Mouse (Mus musculus): ENCODE results near the gene Irf6. TPM values are rescaled to one million over a fixed set of nuclear protein-coding genes. Genes with fewer than 3 reads are reported as not detected.

Gene Irf6
- polyA plus RNA-seq, 1 experiment from 2014 or later, result 2.6 TPM

DNA sequence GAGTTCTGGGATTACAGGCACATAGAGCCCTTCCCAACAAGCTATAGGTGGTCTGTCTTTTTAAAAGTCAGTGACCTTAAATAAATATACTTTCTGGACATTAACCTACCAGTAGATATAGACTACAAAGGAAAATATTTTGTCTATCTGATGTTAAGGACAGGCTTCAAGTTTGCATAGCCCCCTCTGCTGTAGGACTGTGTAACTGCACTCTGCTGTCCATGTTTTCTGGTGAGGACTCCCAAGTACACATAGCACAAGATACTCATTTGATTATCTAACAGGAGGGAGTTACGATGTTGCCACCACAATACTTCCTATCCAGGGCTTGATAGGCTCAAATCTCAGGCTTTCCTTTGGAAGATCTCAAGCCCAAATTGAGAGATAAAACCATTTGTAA is 19.2 kb upstream of the Irf6 start:
- H3K4me2 ChIP-seq, result no peak overlapping the region
- WGBS (ENCODE audit: insufficient replicate concordance), result 55% methylated on average over 1 of the region's 1 CpGs
- H3K9me3 ChIP-seq (replicated peaks), result no peaks in the 10 kb centered on the region
- peaks cover 12% of the 10 kb centered on the region for H3K4me1 ChIP-seq
- no peak for ATAC-seq
- H3K9ac ChIP-seq, result no peak overlapping the region
- no peak overlapping the region for H3K4me3 ChIP-seq
- peaks cover 10% of the 10 kb centered on the region; the same call in 1 of the 2 replicates for H3K27me3 ChIP-seq (replicated peaks)
- no peaks in the 10 kb centered on the region for H3K36me3 ChIP-seq
- H3K27ac ChIP-seq, result no peak overlapping the region

DNA sequence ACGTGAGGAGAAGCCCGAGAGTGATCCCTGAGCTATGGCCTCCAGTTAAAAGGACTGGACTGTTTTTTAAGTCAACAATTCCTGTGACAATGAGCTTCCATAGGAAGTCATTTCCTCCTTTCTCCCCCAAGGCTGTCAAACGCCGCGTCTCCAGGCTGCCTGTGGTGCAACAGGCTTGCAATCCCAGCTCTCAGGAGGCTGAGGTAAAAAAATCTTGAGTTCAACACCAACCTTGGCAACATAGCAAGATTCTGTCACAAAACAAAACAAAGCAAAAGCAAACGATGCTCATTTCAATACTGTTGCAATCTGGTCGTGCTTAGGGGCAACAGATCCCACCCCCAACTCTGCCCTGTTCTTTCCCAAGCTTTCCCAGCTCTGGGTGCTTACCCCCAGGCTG is 14.8 kb upstream of the Irf6 start:
- Histone ChIP-seq H3K4me3 (no peak overlapping the region), H3K9ac (no peak overlapping the region), H3K9me3 (replicated peaks) (no peaks in the 10 kb centered on the region), H3K27me3 (replicated peaks) (peaks cover 17% of the 10 kb centered on the region; the same call in 1 of the 2 replicates), H3K4me1 (no peaks in the 10 kb centered on the region), H3K4me2 (no peak overlapping the region), H3K36me3 (no peaks in the 10 kb centered on the region), H3K27ac (no peak overlapping the region)
- no peak for ATAC-seq
- 39% methylated on average over 7 of the region's 7 CpGs for WGBS (ENCODE audit: insufficient replicate concordance)

DNA sequence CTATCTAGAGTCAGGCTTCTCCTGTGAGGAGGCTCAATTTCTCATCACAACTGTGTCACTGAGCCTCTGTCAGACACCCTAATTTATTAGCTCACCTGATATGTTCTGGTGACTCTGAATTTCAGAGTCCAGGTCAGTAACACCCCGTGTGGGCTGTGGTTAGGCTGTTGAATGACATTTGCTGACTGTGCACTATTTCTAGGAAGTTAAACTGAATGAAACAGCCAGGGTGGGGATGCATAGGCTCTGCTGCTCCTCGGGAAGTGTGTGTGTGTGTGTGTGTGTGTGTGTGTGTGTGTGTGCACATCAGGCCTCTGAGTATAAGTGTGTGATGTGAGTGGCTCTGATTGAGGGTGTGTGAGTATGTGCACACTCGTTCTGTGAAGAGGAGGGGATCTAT is 14.2 kb upstream of the Irf6 start:
- ATAC-seq, result no peak
- no peak overlapping the region for H3K4me3 ChIP-seq
- no peak overlapping the region for H3K9ac ChIP-seq
- no peak overlapping the region for H3K4me2 ChIP-seq
- H3K27me3 ChIP-seq (replicated peaks), result peaks cover 17% of the 10 kb centered on the region; the same call in 1 of the 2 replicates
- H3K4me1 ChIP-seq, result no peaks in the 10 kb centered on the region
- H3K36me3 ChIP-seq, result no peaks in the 10 kb centered on the region
- no peak overlapping the region for H3K27ac ChIP-seq
- 9% methylated on average over 3 of the region's 3 CpGs for WGBS (ENCODE audit: insufficient replicate concordance)
- H3K9me3 ChIP-seq (replicated peaks), result no peaks in the 10 kb centered on the region

DNA sequence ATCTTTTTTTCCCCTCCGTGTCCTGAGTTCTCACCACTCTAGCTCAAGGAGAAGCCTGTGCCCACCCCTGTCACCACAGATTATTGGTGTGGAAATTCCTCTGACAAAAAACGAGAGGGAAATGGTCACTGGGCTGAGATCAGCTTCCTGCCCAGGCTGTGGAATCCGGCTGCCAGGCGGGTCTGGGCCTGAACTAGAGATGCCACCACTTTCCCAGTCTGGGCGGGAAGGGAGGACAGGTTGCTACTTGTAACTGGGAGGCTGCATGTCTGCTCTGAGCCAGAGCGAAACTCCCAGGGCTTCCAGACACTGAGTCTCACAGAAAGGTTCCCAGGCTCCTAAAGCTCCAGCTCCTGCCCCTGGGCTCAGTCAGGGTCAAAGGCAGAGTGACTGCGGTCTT is 11.8 kb upstream of the Irf6 start:
- Histone ChIP-seq H3K9me3 (replicated peaks) (no peaks in the 10 kb centered on the region), H3K4me1 (no peaks in the 10 kb centered on the region), H3K9ac (no peak overlapping the region), H3K36me3 (no peaks in the 10 kb centered on the region), H3K4me2 (no peak overlapping the region), H3K4me3 (no peak overlapping the region), H3K27me3 (replicated peaks) (peaks cover 10% of the 10 kb centered on the region; the same call in 1 of the 2 replicates), H3K27ac (no peak overlapping the region)
- ATAC-seq, result no peak
- WGBS (ENCODE audit: insufficient replicate concordance), result 59% methylated on average over 7 of the region's 7 CpGs

DNA sequence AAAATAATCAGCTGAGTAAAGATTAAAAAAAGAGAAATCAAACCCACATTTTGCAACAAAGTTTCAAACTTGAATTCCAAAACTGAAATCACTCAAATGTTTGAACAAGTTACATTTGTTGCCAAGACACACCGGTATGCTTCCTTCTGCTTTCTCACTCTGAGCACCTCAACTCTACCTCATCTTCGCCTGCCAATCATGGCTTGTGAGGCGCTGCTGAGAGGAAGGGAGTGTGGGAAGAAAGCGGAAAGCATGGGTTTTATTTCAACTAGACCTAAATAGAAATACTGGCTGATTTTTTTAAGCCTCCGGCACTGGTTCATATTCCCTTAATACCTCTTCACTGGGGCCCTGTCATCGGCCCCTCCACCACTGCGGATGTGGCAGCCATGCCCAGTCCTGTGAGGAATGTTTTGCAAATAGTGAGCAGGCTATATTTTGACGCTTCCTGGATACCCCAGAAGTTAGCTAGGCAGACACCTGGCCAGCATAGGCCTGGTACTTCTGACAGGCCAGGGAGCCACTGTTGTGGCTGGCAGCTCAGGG is 10.3 kb upstream of the Irf6 start:
- Histone ChIP-seq H3K4me1 (no peaks in the 10 kb centered on the region), H3K9ac (no peak overlapping the region), H3K36me3 (no peaks in the 10 kb centered on the region), H3K9me3 (replicated peaks) (no peaks in the 10 kb centered on the region), H3K4me3 (no peak overlapping the region), H3K27me3 (replicated peaks) (peaks cover 7% of the 10 kb centered on the region; the same call in 1 of the 2 replicates), H3K27ac (no peak overlapping the region), H3K4me2 (no peak overlapping the region)
- WGBS (ENCODE audit: insufficient replicate concordance), result 60% methylated on average over 8 of the region's 8 CpGs
- ATAC-seq, result no peak

DNA sequence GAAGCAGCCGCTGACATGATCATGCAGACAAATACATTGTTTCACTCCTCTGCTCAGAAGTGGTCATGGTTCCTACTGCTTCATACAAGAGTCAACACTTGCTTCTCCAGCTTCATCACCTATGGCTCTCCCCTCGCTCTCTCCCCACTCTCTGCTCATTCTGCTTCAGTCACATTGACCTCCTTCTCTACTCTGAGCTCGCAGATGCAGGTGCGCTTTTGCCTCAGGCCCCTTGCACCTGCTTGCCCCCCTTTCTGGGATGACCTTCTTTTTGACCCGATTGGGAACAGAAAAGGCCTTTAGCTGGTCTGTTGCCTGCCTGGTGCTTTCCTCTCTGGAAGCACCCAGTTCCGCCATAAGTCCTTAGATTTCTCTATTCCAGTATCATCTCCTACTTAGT is 8.4 kb upstream of the Irf6 start:
- Histone ChIP-seq H3K4me3 (no peak overlapping the region), H3K9ac (no peak overlapping the region), H3K27ac (no peak overlapping the region), H3K4me1 (no peaks in the 10 kb centered on the region), H3K36me3 (no peaks in the 10 kb centered on the region), H3K27me3 (replicated peaks) (peaks cover 13% of the 10 kb centered on the region), H3K9me3 (replicated peaks) (no peaks in the 10 kb centered on the region), H3K4me2 (no peak overlapping the region)
- whole genome bisulfite sequencing (ENCODE audit: insufficient replicate concordance), result 67% methylated on average over 6 of the region's 6 CpGs
- no peak for ATAC-seq

DNA sequence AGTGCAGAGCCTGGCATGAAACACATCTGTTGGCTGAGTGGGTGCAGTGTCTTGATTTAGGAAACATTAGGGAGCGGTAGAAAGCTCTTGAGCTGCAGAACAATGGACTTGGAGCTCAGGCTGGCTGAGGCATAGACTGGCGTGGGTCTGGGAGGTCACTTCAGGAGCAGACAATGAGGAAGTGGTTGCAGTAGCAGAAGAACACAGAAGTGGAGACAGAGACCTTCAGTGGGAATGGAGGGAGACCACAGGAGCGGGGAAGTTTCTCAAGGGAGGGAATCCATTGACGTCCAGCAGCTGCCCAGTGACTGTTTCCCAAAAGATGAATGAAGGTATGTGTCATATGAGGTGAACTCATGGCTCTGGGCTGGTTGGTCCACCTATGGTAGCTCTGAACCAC is 7.8 kb upstream of the Irf6 start:
- no peak for ATAC-seq
- no peak overlapping the region for H3K9ac ChIP-seq
- no peak overlapping the region for H3K4me2 ChIP-seq
- H3K27me3 ChIP-seq (replicated peaks), result peaks cover 10% of the 10 kb centered on the region
- no peaks in the 10 kb centered on the region for H3K36me3 ChIP-seq
- H3K4me3 ChIP-seq, result no peak overlapping the region
- H3K27ac ChIP-seq, result no peak overlapping the region
- H3K4me1 ChIP-seq, result no peaks in the 10 kb centered on the region
- no peaks in the 10 kb centered on the region for H3K9me3 ChIP-seq (replicated peaks)
- WGBS (ENCODE audit: insufficient replicate concordance), result 34% methylated on average over 4 of the region's 4 CpGs

DNA sequence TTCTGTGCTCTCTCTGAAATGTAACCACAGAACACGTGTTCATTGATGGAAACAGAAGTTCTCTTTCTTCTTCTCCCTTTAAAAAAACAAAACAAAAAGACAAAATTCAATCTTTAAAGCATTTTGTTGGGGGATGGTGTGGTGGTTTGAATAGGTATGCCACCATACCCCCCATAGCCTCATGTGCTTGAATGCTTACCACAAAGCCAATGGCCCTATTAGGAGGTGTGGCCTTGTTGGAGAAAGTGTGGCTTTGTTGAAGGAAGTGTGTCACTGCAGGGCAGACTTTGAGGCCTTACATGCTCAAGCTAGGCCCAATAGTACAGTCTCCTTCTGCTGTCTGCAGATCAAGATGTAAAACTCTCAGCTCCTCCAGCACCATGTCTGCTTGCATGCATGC is 6.5 kb upstream of the Irf6 start:
- WGBS (ENCODE audit: insufficient replicate concordance), result 45% methylated on average over 1 of the region's 1 CpGs
- no peak overlapping the region for H3K4me2 ChIP-seq
- peaks cover 22% of the 10 kb centered on the region for H3K27me3 ChIP-seq (replicated peaks)
- ATAC-seq, result no peak
- no peak overlapping the region for H3K9ac ChIP-seq
- no peak overlapping the region for H3K4me3 ChIP-seq
- no peaks in the 10 kb centered on the region for H3K4me1 ChIP-seq
- H3K9me3 ChIP-seq (replicated peaks), result no peaks in the 10 kb centered on the region
- no peak overlapping the region for H3K27ac ChIP-seq
- no peaks in the 10 kb centered on the region for H3K36me3 ChIP-seq

DNA sequence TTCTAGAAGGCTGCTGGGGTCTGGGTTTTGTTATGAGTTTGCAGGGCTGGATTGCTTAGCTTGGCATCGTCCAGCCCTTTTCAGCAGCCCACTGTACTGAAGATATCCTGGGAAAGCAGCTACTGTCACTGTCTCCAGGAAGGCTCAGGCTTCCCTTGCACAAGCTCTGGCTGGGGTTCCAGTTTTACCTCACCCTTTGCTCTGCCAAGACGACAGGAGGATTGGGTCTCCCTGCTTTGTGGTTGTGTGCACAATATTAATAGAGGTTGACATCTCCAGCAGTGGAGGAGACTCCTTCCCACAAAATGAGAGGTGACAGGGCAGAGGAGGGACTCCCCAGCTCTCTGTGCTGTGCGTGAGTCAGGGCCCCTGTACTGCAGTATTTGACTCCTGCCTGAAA is 3.7 kb upstream of the Irf6 start:
- Histone ChIP-seq H3K27ac (no peak overlapping the region), H3K36me3 (no peaks in the 10 kb centered on the region), H3K4me1 (peaks cover 12% of the 10 kb centered on the region), H3K4me2 (no peak overlapping the region), H3K4me3 (no peak overlapping the region), H3K9me3 (replicated peaks) (no peaks in the 10 kb centered on the region), H3K9ac (no peak overlapping the region), H3K27me3 (replicated peaks) (peaks cover 50% of the 10 kb centered on the region)
- 54% methylated on average over 3 of the region's 3 CpGs for WGBS (ENCODE audit: insufficient replicate concordance)
- ATAC-seq, result no peak

DNA sequence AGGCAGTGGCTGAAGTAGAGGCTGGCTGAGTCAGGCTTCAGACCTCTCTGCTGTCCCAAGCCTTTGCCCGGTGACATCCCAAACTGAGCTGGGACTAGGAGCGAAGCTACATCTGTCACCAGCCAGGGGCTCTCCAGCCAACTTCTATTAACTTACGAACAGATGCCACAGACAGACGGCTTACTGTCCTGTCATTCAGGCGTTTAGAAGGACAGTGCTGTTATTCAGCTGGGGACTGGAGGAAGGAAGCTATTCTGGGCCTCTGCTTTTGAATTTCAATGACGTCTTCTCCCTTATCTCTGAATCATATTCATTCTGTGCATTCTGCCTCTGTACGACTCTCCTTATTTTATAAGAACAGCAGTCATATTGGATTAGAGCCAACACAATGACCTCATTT is 1.8 kb upstream of the Irf6 start:
- no peaks in the 10 kb centered on the region for H3K9me3 ChIP-seq (replicated peaks)
- WGBS (ENCODE audit: insufficient replicate concordance), result 36% methylated on average over 7 of the region's 7 CpGs
- H3K4me2 ChIP-seq, result no peak overlapping the region
- no peak overlapping the region for H3K9ac ChIP-seq
- no peak for ATAC-seq
- H3K27me3 ChIP-seq (replicated peaks), result peaks cover 62% of the 10 kb centered on the region
- H3K4me1 ChIP-seq, result peaks cover 16% of the 10 kb centered on the region
- H3K4me3 ChIP-seq, result no peak overlapping the region
- H3K36me3 ChIP-seq, result no peaks in the 10 kb centered on the region
- H3K27ac ChIP-seq, result no peak overlapping the region

DNA sequence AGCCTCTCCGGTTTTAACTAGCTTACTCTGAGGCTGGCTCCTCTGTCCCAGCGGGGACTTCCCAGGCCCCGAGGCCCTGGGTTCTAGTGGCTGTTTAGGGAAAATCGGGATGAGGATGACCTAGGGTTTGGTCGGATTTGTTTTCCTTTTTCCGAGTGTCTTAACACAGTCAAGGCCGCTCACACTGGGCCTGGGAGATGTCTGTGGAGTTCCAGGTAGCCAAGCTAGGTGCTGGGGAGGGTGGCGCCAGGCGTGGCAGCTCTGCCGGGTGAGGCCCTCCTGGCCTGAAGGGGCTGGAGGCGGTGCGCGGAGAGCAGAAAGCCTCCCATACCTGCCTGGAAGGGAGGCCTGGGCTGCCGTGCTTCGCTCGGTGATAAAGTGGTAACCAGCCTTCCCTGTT is 650 bp downstream of the Irf6 start:
- ATAC-seq, result no peak

DNA sequence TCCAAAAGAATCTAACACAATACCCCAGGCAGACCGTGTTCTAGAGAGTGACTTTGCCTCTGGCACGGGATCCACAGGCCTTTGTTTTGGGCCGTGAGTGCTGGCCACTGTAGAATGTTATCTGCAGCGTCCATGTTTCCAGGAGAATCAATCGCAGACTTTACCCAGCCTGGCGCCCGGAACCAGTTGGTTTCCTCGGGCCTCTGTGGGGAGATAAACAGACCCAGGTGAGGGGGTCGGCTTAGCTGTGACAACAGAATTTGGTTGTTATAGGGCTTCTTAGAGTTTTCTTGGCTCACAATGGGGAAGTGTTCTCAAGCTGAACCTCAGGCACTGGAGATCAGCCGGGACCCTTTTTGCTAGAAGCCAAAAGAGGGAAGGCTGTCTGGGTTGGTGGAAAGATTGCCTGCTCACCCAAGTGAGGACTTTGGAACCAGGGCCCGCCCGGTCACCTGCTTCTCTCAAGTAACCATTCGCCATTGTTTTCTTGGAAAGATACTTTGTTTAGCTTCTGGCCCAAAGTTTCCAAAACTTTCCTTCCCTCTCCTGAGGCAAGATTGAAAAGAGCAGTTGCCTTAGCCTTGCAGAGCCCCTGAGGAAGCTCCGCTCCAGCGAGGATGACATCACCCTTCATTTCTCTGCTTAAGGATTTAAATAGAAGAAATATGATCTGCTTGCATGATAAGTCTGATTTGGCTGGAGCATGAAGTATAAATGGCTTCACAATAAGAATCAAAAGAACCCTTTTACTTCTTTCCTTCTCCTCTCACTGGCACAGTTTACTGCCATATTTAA is 3.6 kb downstream of the Irf6 start:
- ATAC-seq, result no peak
- Histone ChIP-seq H3K4me2 (peak overlapping the region; percentile 14), H3K27ac (peak overlapping the region; percentile 28)

More for the DNA sequence above, 650 bp downstream of the Irf6 start:
- Histone ChIP-seq H3K9me3 (replicated peaks) (no peaks in the 10 kb centered on the region), H3K36me3 (no peaks in the 10 kb centered on the region), H3K27ac (no peak overlapping the region), H3K4me3 (peak overlapping the region; percentile 41), H3K4me2 (peak overlapping the region; percentile 62), H3K9ac (0 out of 2 replicates have a peak overlapping the region, but pooled peaks have one; percentile 12), H3K27me3 (replicated peaks) (peaks cover 62% of the 10 kb centered on the region), H3K4me1 (peaks cover 28% of the 10 kb centered on the region)
- 40% methylated on average over 16 of the region's 16 CpGs for WGBS (ENCODE audit: insufficient replicate concordance)

More for the DNA sequence above, 3.6 kb downstream of the Irf6 start:
- H3K36me3 ChIP-seq, result no peaks in the 10 kb centered on the region
- 29% methylated on average over 15 of the region's 15 CpGs for WGBS (ENCODE audit: insufficient replicate concordance)
- no peak overlapping the region for H3K4me3 ChIP-seq
- H3K4me1 ChIP-seq, result peaks cover 47% of the 10 kb centered on the region
- peaks cover 39% of the 10 kb centered on the region for H3K27me3 ChIP-seq (replicated peaks)
- H3K9ac ChIP-seq, result no peak overlapping the region
- no peaks in the 10 kb centered on the region for H3K9me3 ChIP-seq (replicated peaks)
